ENCODE assay signal across 21 mouse cellular contexts in genomic region chr9:120950761-120951160, GRCm38 (mm10).
"Had no signal": no experiment of that assay in that cellular context is flagged by ENCODE, and none has a peak within 500 bp of the region (broad histone marks: within the 10 kb centered on the region; RNA-seq: fewer than 3 reads in every experiment).

No protein-coding gene starts in this region.

- ATAC-seq: forebrain, embryonic 13.5 days; forebrain, embryonic 14.5 days; forebrain, embryonic 15.5 days; forebrain, embryonic 16.5 days; forebrain, postnatal 0 days had no signal

- DNase-seq: cerebellum, adult 2 months; cerebellum, adult 8-10 months; cerebellum, adult 9-10 months; cerebellum, adult 9-11 months; cerebellum, postnatal 10 days; cerebellum, postnatal 14 days; cerebellum, postnatal 25 days; cerebellum, postnatal 36 days; embryo, embryonic 11 days; forebrain, postnatal 0 days; gastrocnemius, adult 2 months; gastrocnemius, postnatal 10 days; gastrocnemius, postnatal 14 days; gastrocnemius, postnatal 25 days; gastrocnemius, postnatal 36 days; heart, adult 18-20 months; heart, adult 2 months had no signal
